Mouse (Mus musculus) E14TG2a.4 (cell line): Measurements from ENCODE around the gene Orm2.

Experiments
- CTCF ChIP-seq: conservative IDR thresholded peaks from 2 replicates; pipeline ENCODE4 v1.5.1; 2014; ENCODE audit warnings: low read length
- NANOG ChIP-seq: IDR thresholded peaks from 2 replicates; pipeline ENCODE4 v1.6.1; 2014; ENCODE audit warnings: borderline replicate concordance, low read length, mixed read lengths

- TF ChIP-seq CTCF (no peak), NANOG (no peak)
Measured at GRCm38 (mm10) chr4:63348524-63348923, 13.7 kb upstream of the Orm2 start.
